Mouse (Mus musculus) mouse trophoblast stem cell (cell line): ENCODE measurements around the gene Rhobtb1.

Source experiments
- in situ Hi-C, 2 experiments: fragments of 300-500 bp; cut with MseI, MboI; formaldehyde crosslinking; loops; 2 replicates in 1 of 2; 3 replicates in 1 of 2; pipeline ENCODE4 v1.15.1; 2025

The Rhobtb1 gene

GRCm38 (mm10) chr10:69271436-69271835 is 120.2 kb downstream of the Rhobtb1 start:
- in situ Hi-C loops: no loop called here

DNA sequence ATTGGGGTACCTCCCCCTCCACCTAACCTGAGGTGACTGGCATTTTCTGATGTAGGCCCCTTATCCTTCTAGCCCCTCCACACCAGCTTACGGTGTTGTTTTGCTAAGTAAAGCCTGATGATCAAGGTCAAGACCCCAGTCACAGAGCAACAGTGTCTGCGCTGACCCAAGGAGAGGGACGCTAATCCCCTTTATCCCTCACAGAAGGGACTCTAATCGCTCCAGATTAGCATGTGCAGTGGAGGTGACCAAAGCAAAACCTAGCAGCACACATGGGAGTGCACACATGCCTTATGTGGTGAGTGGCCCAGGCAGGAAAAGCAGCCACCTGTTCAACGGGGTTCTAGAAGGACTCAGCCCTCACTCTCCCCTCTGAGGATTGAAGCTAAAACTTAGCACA is 123.0 kb downstream of the Rhobtb1 start:
- in situ Hi-C loops: no loop called here

DNA sequence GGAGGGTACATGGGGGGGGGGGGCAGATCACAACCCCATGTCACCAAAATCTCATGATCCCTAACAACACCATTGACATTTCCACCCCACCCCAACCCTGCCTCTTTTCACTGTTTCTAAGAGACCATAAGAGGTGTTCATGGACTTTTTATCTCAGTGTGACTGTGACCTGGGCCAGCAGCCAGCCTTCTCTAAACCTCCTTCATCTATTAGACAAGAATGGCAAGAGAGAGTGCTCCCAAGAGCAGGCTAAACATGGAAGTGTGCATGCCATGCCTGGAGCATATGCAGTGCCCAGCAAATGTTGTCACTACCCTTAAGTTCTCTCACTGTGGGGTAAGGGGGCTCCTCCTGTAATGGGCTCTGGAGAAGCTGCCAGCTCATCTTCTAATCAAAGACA is 123.5 kb downstream of the Rhobtb1 start:
- in situ Hi-C loops: no loop called here

DNA sequence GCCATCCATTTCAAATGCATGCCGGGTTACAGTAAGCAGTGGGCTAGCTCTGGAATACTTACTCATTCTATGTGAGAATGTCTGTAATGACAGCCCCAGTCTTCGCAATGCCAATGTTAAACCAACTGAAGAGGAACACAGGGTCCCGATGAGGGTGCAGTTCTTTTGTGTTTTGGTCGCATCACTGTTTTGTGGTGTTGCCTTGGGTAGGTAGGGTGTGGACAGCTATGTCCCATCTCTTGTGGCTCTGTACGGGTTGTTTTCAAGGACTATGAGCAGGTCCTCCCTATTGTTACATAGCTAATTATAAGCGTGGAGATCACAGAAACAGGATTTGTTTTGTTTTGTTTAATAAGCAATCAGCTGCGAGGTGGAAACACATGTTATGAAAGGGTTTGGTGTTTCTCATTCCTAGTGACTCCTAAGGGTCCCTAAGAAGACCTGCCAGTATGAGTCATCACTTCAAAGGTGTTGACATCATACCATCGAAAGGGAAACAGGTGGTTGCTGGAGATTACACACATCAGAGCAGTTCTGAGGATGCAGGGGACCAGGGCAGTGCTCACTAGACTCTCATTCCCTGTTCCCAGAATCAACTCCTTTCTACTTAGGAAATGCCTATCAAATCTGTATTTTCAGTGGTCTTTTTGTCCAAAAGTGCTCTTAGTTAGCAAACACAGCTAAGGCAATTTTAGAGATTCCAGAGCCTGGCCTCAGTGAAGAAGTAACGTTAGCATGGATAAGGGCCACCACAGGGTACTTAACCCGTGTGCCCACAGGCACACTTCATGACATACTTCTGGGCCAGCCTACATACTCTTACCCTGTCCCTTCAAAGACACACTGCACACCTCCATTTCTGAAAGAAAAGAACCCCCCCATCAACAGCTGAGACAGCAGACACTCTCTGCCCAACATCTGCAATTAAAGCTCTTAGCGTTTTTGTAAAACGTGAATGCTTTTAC is 124.9 kb downstream of the Rhobtb1 start:
- in situ Hi-C loops: no loop called here

DNA sequence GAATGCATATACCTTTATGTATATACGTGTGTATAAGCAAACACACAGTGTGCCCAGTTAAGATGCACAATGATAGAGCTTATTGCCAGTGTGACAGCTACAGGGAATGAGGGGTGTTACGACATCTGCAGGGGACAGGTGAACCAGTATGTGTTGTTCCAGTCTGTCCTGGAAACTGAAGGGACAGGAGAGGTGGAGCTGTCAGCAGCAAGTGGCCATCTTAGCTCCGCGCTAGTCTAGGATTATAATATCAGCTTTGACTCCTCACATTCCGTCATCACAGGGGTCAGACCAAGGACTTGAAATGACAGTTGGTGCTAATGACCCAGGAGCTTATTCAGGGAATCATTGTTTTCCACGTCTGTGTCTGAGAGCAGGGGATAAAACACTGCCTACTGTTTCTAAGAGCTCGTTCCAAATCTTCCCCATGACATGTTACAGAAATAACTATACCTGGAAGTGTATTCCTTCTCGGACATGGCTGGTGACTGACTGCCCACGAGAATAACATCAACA is 125.7 kb downstream of the Rhobtb1 start:
- in situ Hi-C loops: no loop called here

DNA sequence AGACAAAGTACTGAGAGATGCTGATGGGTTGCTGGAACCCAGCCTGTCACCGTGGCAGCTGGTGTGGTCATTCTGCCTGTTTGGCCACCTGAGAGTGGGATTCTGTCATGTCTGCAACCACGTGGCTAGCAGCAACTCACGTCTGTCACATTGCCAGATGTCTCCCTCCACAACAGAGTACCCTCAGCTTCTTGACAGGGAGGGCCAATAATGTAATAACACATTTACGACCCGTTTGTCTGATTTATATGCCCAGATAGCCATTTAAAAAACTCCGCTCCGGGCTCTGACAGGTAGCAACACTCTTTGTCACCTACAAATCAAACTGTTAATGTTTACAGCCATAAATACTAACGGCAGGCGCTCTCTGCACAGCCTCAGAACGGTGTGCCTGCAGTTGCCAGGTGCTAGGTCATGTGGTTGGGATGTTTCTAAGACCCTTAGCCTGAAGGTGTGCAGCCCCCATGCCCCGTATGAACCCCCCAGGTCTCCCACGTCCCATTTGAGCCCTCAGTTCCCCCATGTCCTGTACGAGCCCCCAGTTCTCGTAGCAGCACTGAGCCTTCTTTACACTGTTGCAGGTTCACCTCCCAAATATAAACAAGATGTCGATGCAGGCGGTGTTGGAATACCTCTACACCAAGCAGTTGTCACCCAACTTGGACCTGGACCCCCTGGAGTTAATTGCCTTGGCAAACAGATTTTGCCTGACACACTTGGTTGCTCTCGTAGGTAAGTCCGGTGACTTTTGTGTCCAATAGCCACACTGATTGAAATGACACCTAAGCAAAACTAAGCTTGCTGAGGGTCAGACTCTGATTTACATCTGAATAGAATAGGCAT is 127.8 kb downstream of the Rhobtb1 start:
- in situ Hi-C loops: no loop called here

- in situ Hi-C loops: no loop called here
Measured at GRCm38 (mm10) chr10:69279607-69279978, 128.4 kb downstream of the Rhobtb1 start.

DNA sequence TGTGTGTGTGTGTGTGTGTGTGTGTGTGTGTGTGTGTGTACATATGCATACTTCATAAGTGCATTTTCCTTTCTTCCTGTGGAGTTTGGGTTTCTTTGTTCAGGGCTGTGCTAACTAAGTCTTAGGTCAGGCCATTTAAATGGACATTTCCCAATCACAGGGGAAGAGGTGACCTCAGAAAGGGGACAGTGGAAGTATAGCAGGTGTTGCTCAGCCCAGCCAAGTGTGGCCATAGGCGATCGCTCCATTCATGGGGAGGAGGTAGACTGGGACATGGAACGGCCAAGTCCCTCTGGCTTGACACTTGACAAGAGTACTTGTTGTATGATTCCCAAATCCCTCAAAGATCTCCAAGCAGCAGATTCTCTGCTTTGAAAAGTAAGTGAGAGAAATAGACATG is 135.7 kb downstream of the Rhobtb1 start:
- in situ Hi-C loops: no loop called here

GRCm38 (mm10) chr10:69288086-69288485 is 136.9 kb downstream of the Rhobtb1 start:
- in situ Hi-C loops: no loop called here

GRCm38 (mm10) chr10:69288720-69289119 is 137.5 kb downstream of the Rhobtb1 start:
- in situ Hi-C loops: no loop called here

- in situ Hi-C loops: no loop called here
Measured at GRCm38 (mm10) chr10:69290736-69291135, 139.5 kb downstream of the Rhobtb1 start.

GRCm38 (mm10) chr10:69295919-69296318 is 144.7 kb downstream of the Rhobtb1 start:
- in situ Hi-C loops: no loop called here

GRCm38 (mm10) chr10:69299985-69300384 is 148.8 kb downstream of the Rhobtb1 start:
- in situ Hi-C loops: loop anchor here in 1 of 2 experiments (25.0 kb wide), 1 partner anchor 388 kb away; no protein-coding TSS in a partner anchor

GRCm38 (mm10) chr10:69302667-69303066 is 151.4 kb downstream of the Rhobtb1 start:
- in situ Hi-C loops: loop anchor here in 1 of 2 experiments (25.0 kb wide), 1 partner anchor 390 kb away; no protein-coding TSS in a partner anchor

DNA sequence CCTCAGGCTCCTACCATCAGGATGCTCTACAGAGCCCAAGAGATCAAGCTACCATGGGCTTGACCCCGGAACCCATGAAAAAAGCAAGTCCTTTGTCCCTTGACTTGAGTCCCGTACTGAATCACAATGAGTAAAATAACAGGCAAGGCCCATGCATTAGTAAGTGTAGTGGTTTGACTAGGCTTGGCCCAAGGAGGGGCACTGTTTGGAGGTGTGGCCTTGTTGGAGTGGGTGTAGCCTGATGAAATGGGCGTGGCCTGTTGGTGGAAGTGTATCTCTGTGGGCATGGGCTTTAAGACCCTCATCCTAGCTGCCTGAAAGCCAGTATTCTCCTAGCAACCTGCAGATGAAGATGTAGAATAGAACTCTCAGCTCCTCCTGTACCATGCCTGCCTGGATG is 153.6 kb downstream of the Rhobtb1 start:
- in situ Hi-C loops: loop anchor here in 1 of 2 experiments (5.0 to 25.0 kb wide), 2 partner anchors 118 to 393 kb away; no protein-coding TSS in a partner anchor

GRCm38 (mm10) chr10:69305600-69305999 is 154.4 kb downstream of the Rhobtb1 start:
- in situ Hi-C loops: loop anchor here in 1 of 2 experiments (5.0 to 25.0 kb wide), 2 partner anchors 118 to 393 kb away; no protein-coding TSS in a partner anchor

- in situ Hi-C loops: loop anchor here in 1 of 2 experiments (5.0 to 25.0 kb wide), 2 partner anchors 119 to 394 kb away; no protein-coding TSS in a partner anchor
Measured at GRCm38 (mm10) chr10:69306205-69306604, 155.0 kb downstream of the Rhobtb1 start.

DNA sequence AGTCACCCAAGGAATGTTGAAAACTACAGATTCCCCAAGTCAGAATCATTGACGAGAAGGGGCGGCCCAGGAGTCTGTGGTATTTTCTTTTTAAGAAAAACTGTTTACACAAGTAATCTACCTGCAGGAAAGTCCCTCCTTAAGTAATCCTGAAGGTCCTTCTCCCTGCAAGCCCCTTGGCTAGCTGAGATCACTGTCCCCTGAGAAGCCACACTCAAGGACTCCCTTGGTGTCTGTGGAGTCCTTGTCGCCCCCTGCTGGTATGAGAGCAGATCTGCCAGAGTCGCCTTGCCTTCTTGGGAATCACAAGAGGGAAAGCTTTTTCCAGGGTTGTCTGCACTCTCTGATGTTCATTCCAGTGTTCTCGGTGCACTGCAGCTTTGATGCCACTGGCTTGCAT is 155.8 kb downstream of the Rhobtb1 start:
- in situ Hi-C loops: loop anchor here in 1 of 2 experiments (5.0 to 25.0 kb wide), 2 partner anchors 120 to 395 kb away; no protein-coding TSS in a partner anchor

- in situ Hi-C loops: loop anchor here in 1 of 2 experiments (5.0 to 25.0 kb wide), 2 partner anchors 122 to 397 kb away; no protein-coding TSS in a partner anchor
Measured at GRCm38 (mm10) chr10:69309109-69309508, 157.9 kb downstream of the Rhobtb1 start.

- in situ Hi-C loops: loop anchor here (10.0 to 25.0 kb wide), 2 partner anchors 127 to 400 kb away; no protein-coding TSS in a partner anchor
Measured at GRCm38 (mm10) chr10:69311867-69312266, 160.6 kb downstream of the Rhobtb1 start.

- in situ Hi-C loops: loop anchor here (10.0 to 25.0 kb wide), 2 partner anchors 129 to 402 kb away; no protein-coding TSS in a partner anchor
Measured at GRCm38 (mm10) chr10:69313944-69314343, 162.7 kb downstream of the Rhobtb1 start.
